Mouse (Mus musculus): ENCODE measurements around the gene Plcd3. TPM values are rescaled to one million over a fixed set of nuclear protein-coding genes. Genes with fewer than 3 reads are reported as not detected.

Gene Plcd3
- polyA plus RNA-seq (2016; fragmentation: Nextera tagmentation; extraction: Ambion mirVana), result 3.9 and 4.2 TPM in 2 replicates

DNA sequence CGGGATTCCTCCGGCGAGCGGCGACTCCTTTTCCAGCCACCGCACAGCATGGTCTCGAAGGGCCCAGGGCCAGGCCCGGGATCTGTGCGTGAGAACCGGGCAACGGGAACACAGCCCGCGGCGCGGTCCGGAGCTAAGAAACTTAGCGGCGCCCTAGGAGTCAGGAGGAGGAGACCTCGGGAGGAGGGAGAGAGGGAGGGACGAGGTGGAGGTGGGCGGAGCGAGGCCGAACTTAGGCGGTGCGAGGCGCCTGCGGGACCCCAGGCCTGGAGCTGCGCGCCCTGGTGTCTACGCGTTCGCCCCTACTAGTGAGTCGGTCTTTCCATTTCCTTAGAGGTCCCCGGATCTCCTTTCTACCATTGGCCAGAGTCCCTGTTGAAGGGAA lies at the start of gene Plcd3, which contains the start of gene Acbd4:
Gene Plcd3, minus strand, starts transcription at position 178 of the 385 bp plus-strand sequence.
Gene Acbd4, plus strand, starts transcription at position 202 of the 385 bp plus-strand sequence.
- Histone ChIP-seq H3K4me1 (peaks cover 33% of the 10 kb centered on the region; the same call in 1 of the 2 replicates), H3K9ac (peak within 1 kb of the TSS; percentile 61), H3K9me3 (no peaks in the 10 kb centered on the region), H3K27me3 (peaks cover 56% of the 10 kb centered on the region), H3K27ac (no peak within 1 kb of the TSS), H3K4me3 (peak within 1 kb of the TSS; percentile 52), H3K36me3 (no peaks in the 10 kb centered on the region), H3K4me2 (replicated peaks) (peak within 1 kb of the TSS; percentile 82)
- ATAC-seq (ENCODE audit: insufficient number of reproducible peaks, insufficient read depth, low FRiP score, low TSS enrichment), result no peak
- WGBS, result under 1% methylated on average over 34 of the region's 34 CpGs

DNA sequence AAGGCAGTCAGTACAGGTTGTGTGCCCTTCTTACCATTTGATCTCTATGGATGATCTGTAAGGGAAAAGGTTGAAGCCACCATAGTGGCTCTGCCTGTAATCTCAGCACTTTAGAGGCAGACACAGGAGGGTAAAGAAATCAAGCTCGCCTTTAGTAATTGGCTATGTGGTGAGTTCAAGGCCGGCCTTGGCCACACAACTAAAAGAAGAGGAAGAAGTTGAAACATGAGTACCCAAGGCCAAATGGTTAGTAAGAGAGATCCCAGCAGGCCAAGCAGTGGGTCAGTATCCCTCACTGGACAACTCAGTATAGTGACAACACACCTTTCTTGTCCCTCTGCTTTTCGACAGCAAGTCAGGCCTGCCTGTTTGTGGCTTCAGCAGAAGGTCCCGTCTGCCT lies 48.3 kb upstream of the Plcd3 start:
- Histone ChIP-seq H3K27ac (no peak overlapping the region), H3K27me3 (no peaks in the 10 kb centered on the region), H3K4me2 (replicated peaks) (no peak overlapping the region), H3K4me1 (peaks cover 7% of the 10 kb centered on the region; the same call in 1 of the 2 replicates), H3K9ac (no peak overlapping the region), H3K4me3 (no peak overlapping the region), H3K36me3 (no peaks in the 10 kb centered on the region), H3K9me3 (no peaks in the 10 kb centered on the region)
- WGBS, result 91% methylated on average over 4 of the region's 4 CpGs
- ATAC-seq (ENCODE audit: insufficient number of reproducible peaks, insufficient read depth, low FRiP score, low TSS enrichment), result no peak

DNA sequence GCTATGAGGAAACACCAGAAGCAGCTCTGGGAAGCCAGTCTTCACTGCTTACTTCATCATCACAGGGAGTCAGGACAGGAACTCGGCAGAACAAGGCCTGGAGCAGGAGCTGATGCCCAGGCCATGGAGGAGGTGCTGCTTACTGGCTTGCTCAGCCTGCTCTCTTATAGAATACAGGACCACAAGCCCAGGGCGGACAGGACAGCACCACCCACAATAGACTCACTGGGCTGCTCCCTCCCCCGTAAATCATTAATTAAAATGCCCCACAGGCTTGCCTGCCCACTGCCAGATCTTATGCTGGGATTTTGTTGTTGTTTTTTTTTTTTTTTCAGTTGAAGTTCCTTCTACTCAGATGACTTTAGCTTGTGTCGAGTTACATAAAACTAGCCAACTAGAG lies 46.3 kb upstream of the Plcd3 start:
- H3K4me1 ChIP-seq, result peaks cover 16% of the 10 kb centered on the region
- no peak overlapping the region for H3K27ac ChIP-seq
- no peaks in the 10 kb centered on the region for H3K9me3 ChIP-seq
- ATAC-seq (ENCODE audit: insufficient number of reproducible peaks, insufficient read depth, low FRiP score, low TSS enrichment), result no peak
- H3K4me2 ChIP-seq (replicated peaks), result no peak overlapping the region
- no peak overlapping the region for H3K4me3 ChIP-seq
- no peaks in the 10 kb centered on the region for H3K27me3 ChIP-seq
- H3K9ac ChIP-seq, result no peak overlapping the region
- H3K36me3 ChIP-seq, result no peaks in the 10 kb centered on the region
- 64% methylated on average over 4 of the region's 4 CpGs for WGBS

DNA sequence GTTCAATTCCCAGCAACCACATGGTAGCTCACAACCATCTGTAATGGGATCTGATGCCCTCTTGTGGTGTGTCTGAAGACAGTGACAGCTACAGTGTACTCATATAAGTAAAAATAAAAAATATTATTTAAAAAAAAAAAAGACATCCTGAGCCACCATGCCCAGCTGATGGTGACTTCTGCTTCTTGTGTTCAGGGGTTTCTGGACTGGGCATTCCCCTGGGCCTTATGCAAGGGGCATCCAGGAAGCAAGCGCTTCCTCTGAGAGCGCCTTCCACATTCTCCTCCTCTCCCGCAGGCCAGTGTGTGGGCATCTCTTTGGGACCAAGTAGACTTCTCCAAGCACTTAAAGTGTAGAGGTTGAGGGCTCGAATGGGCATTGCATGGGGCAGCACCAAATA lies 44.9 kb upstream of the Plcd3 start:
- no peak overlapping the region for H3K4me3 ChIP-seq
- H3K27me3 ChIP-seq, result no peaks in the 10 kb centered on the region
- peaks cover 30% of the 10 kb centered on the region for H3K4me1 ChIP-seq
- no peaks in the 10 kb centered on the region for H3K9me3 ChIP-seq
- no peak overlapping the region for H3K27ac ChIP-seq
- 91% methylated on average over 4 of the region's 4 CpGs for WGBS
- no peak for ATAC-seq (ENCODE audit: insufficient number of reproducible peaks, insufficient read depth, low FRiP score, low TSS enrichment)
- H3K4me2 ChIP-seq (replicated peaks), result no peak overlapping the region
- H3K36me3 ChIP-seq, result no peaks in the 10 kb centered on the region
- no peak overlapping the region for H3K9ac ChIP-seq

DNA sequence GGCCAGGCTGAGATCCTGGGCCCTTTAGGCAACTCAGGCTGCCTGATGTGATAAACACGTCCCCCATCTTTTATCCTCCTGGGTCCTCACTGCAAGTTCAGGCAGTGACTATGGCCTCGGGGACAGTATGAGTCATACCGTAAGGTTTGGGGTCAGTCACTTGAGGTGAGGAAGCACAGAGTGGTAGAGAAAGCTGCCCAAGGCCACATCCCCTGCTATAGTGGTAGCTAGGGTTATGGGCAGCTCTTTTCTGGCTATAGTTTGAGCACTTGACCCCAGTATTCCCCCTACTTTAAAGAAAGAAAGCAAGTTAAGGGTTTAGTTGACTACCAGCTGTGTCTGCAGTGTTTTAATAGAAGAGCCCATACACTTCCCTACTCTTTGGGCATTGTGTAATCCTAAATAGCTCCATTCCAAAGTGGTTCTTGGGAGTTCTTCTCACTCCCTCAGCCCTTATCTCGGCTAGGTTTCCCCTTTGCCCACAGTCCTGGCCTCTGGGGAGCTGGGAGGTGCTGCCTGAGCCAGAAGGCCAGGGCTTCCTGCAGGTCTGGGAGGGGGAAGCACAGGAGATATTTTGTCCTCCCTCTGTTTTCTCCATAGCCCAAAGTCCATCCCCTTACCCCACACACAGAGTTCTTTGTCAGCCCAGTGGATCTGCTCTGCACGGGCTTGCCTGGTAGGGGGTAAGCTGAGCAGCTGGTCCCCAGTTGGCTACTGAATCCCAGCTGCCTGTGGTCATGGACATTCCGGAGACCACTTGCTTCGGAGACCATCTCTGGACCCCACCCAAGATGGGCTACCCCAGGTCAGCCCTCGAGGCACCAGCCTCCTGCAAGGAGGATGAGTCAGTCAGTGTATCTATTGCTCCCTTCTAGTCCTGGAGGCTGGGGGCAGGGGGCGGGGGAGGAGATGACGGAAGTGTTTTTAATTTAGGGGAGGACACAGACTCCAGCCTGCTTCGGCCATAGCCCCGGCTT lies 43.1 kb upstream of the Plcd3 start:
- H3K27ac ChIP-seq, result peak overlapping the region; percentile 32
- 24% methylated on average over 12 of the region's 12 CpGs for WGBS
- peaks cover 1% of the 10 kb centered on the region; the same call in 1 of the 2 replicates for H3K36me3 ChIP-seq
- H3K27me3 ChIP-seq, result no peaks in the 10 kb centered on the region
- H3K9ac ChIP-seq, result no peak overlapping the region
- no peak overlapping the region for H3K4me3 ChIP-seq
- no peaks in the 10 kb centered on the region for H3K9me3 ChIP-seq
- peaks cover 35% of the 10 kb centered on the region for H3K4me1 ChIP-seq
- ATAC-seq (ENCODE audit: insufficient number of reproducible peaks, insufficient read depth, low FRiP score, low TSS enrichment), result no peak
- no peak overlapping the region for H3K4me2 ChIP-seq (replicated peaks)

GRCm38 (mm10) chr11:103142441-103143182 lies 41.2 kb upstream of the Plcd3 start:
- H3K27ac ChIP-seq, result peak overlapping the region; percentile 74
- H3K4me1 ChIP-seq, result peaks cover 35% of the 10 kb centered on the region
- peak overlapping the region; percentile 31; the same call in 1 of the 2 replicates for H3K9ac ChIP-seq
- H3K9me3 ChIP-seq, result no peaks in the 10 kb centered on the region
- peaks cover 13% of the 10 kb centered on the region for H3K36me3 ChIP-seq
- 25% methylated on average over 8 of the region's 8 CpGs for whole genome bisulfite sequencing
- peak overlapping the region; percentile 22; the same call in 1 of the 2 replicates for H3K4me3 ChIP-seq
- H3K4me2 ChIP-seq (replicated peaks), result peak overlapping the region; percentile 37
- H3K27me3 ChIP-seq, result no peaks in the 10 kb centered on the region
- peak; percentile 53 for ATAC-seq (ENCODE audit: insufficient number of reproducible peaks, insufficient read depth, low FRiP score, low TSS enrichment)

DNA sequence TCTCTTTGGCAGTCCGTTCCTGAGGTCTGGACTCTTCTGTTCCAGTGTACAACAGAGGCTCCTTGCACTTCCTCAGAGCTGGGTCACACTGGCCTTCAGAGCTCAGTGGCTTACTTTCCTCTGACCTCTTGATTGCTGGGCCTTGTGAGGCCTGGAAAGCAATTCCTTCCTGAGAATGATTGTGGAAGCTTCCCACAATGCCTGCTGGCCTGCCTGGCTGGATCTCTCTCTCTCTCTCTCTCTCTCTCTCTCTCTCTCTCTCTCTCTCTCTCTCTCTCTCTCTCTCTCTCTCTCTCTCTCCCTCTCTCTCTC lies 40.4 kb upstream of the Plcd3 start:
- Histone ChIP-seq H3K4me3 (no peak overlapping the region), H3K27me3 (no peaks in the 10 kb centered on the region), H3K9me3 (no peaks in the 10 kb centered on the region), H3K4me2 (replicated peaks) (0 out of 2 replicates have a peak overlapping the region, but pooled peaks have one; percentile 37), H3K4me1 (peaks cover 35% of the 10 kb centered on the region), H3K27ac (peak overlapping the region; percentile 74), H3K9ac (no peak overlapping the region), H3K36me3 (peaks cover 13% of the 10 kb centered on the region)
- no peak for ATAC-seq (ENCODE audit: insufficient number of reproducible peaks, insufficient read depth, low FRiP score, low TSS enrichment)
- WGBS, result 20% methylated on average over 1 of the region's 1 CpGs

DNA sequence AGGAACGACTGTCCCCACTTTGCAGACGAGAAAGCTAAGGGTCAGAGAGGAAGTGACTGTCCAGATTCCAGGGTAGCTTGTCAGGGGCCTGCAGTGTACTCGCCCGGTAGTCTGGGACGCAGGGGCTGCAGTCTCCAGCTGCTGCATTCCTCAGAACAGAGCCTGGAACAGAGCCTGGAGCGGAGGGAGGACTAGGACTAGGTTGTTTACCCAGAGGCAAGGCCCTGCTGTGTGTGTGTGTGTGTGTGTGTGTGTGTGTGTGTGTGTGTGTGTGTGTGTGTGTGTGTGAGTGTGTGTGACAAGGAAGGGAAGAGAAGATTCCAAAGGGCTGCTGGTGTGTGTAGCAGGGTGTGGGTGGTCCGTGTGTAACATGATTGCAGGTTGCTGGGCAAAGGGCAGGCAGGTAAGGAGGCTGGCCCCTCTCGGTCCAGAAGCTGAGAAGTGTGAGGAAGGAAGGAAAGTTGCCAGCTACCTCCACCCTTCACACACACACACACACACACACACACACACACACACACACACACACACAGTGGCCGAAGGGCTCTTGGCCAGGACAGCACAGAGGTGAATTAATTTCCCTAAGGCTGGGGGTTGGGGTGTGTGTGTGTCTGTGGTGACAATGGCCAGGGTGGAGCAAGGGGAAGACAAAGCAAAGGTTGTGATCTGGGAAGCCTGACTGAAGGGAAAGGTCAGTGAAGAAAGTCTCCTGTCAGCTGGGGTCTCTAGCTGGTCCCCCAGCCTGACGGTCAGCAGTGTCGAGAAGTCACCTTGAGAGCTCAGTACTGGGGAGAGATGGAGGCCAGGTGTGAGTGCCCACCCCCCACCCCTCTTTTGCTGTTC lies 39.9 kb upstream of the Plcd3 start:
- Histone ChIP-seq H3K4me3 (no peak overlapping the region), H3K4me1 (peaks cover 35% of the 10 kb centered on the region), H3K27me3 (no peaks in the 10 kb centered on the region), H3K9me3 (no peaks in the 10 kb centered on the region), H3K4me2 (replicated peaks) (no peak overlapping the region), H3K9ac (no peak overlapping the region), H3K36me3 (peaks cover 13% of the 10 kb centered on the region), H3K27ac (peak overlapping the region; percentile 74)
- no peak for ATAC-seq (ENCODE audit: insufficient number of reproducible peaks, insufficient read depth, low FRiP score, low TSS enrichment)
- 22% methylated on average over 11 of the region's 11 CpGs for WGBS

- Histone ChIP-seq H3K36me3 (peaks cover 13% of the 10 kb centered on the region), H3K27ac (peak overlapping the region; percentile 66), H3K9me3 (no peaks in the 10 kb centered on the region), H3K27me3 (no peaks in the 10 kb centered on the region), H3K4me2 (replicated peaks) (no peak overlapping the region), H3K9ac (no peak overlapping the region), H3K4me1 (peaks cover 35% of the 10 kb centered on the region), H3K4me3 (no peak overlapping the region)
- no peak for ATAC-seq (ENCODE audit: insufficient number of reproducible peaks, insufficient read depth, low FRiP score, low TSS enrichment)
- WGBS, result 50% methylated on average over 6 of the region's 6 CpGs
These were observed 39.3 kb upstream of the Plcd3 start for GRCm38 (mm10) chr11:103140763-103141100.

DNA sequence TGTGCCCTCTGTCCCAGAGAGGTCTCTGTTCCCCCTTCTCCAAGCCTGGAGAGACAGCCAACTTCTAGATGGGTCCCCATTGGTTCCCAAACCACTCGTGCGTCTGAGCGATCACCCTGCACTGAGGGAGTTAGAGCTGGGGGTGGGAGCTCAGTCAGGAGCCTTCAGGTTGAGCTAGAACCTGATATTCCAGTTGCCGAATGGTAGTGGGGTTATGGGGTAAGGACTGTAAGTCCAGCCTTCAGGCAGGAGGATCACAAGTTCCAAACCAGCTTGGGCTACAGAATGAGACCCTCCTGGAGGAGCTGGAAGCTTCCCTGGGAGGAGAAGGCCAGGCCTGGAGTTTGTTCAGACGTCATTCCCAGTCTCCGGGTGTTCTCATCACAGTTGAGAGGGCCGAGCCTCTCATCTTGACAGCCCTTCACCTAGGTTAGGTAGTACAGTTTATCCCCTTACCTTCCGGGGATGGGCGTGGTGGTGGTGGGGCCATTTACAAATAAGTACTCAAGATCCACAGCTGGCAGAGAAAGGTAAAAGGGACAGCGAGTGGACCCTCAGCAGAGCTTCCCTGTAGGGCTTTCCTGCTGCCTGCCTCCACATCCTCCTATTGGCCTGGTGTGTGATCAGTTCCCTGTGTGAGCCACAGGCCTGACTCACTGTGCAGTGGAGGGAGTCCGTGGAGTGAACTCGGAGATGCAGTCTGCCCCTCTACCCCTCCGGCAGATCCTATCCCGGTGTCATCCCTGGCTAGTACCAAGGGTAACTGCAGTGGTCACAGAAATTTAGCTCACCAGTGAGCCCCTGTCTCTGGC lies 38.7 kb upstream of the Plcd3 start:
- Histone ChIP-seq H3K4me3 (no peak overlapping the region), H3K9me3 (no peaks in the 10 kb centered on the region), H3K36me3 (peaks cover 13% of the 10 kb centered on the region), H3K27me3 (no peaks in the 10 kb centered on the region), H3K9ac (no peak overlapping the region), H3K27ac (peak overlapping the region; percentile 66; the same call in 1 of the 2 replicates), H3K4me1 (peaks cover 32% of the 10 kb centered on the region), H3K4me2 (replicated peaks) (no peak overlapping the region)
- ATAC-seq (ENCODE audit: insufficient number of reproducible peaks, insufficient read depth, low FRiP score, low TSS enrichment), result no peak
- WGBS, result 77% methylated on average over 14 of the region's 14 CpGs
